In the genomic region with DNA sequence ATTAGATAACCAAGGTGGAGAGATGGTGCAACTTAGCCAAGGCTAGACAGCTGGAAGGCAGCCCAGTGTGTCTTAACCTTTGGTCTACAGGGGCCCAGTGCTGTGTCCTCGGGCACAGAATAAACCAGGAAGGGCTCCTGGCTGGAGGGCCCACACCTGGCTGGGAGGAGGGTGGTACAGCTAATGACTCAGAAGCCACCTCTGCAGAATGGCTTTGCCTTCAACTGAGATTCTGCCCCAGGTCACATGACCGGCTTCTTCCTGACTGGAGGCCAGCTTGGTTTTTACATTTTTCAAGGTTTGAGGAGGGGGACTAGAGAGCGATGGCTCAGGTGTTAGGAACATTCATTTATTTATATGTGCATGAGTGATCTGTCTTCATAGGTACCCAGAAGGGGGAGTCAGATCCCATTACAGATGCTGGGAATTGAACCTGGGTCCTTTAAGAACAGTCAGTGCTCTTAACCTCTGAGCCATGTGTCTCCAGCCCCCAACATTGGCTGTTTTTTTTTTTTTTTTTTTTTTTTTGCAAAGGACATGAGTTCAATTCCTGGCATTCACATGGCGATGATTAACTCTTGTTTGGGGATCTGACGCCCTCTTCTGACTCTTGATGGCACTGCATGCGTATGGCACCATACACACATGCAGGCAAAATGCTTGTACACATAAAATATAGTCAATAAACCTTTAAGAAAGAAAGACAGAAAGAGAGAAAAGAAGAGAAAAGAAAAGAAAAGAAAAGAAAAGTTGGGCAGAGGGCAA, we compare ENCODE assay signal across 12 mouse cellular contexts. TPM values are rescaled to one million over a fixed set of nuclear protein-coding genes. Genes with fewer than 3 reads are reported as not detected.
DNase-seq lines count a peak whose midpoint lies in the region; ATAC-seq and TF ChIP-seq lines count a peak whose summit lies in the region.
"Had no signal": no experiment of that assay in that cellular context is flagged by ENCODE, and none has a peak within 500 bp of the region (broad histone marks: within the 10 kb centered on the region; RNA-seq: fewer than 3 reads in every experiment).

No protein-coding gene starts in this region.

- no peak overlapping the region for H3K4me3 ChIP-seq in gastrocnemius, adult 2 months
- peak overlapping the region; percentile 28 for H3K4me3 ChIP-seq in liver, embryonic 12.5 days
- no peak overlapping the region for H3K4me3 ChIP-seq in midbrain, embryonic 13.5 days (replicated peaks)
- H3K4me3 ChIP-seq in embryonic facial prominence, embryonic 10.5 days, result no peak overlapping the region
- H3K4me3 ChIP-seq: heart, embryonic 15.5 days; midbrain, embryonic 15.5 days had no signal

- H3K27ac ChIP-seq in gastrocnemius, adult 2 months, result no peak overlapping the region
- peak overlapping the region; percentile 93 for H3K27ac ChIP-seq in liver, embryonic 12.5 days
- H3K27ac ChIP-seq in midbrain, embryonic 13.5 days, result no peak overlapping the region
- H3K27ac ChIP-seq in embryonic facial prominence, embryonic 10.5 days (replicated peaks), result no peak overlapping the region
- H3K27ac ChIP-seq: heart, embryonic 15.5 days; midbrain, embryonic 15.5 days had no signal

- no peaks in the 10 kb centered on the region for H3K27me3 ChIP-seq in liver, embryonic 12.5 days (replicated peaks)
- no peaks in the 10 kb centered on the region for H3K27me3 ChIP-seq in midbrain, embryonic 13.5 days
- no peaks in the 10 kb centered on the region for H3K27me3 ChIP-seq in embryonic facial prominence, embryonic 10.5 days (replicated peaks; ENCODE audit: low read depth, poor library complexity, severe bottlenecking)
- H3K27me3 ChIP-seq: heart, embryonic 15.5 days; midbrain, embryonic 15.5 days had no signal

- DNase-seq in gastrocnemius, adult 2 months, result no peak
- no peak for DNase-seq in gastrocnemius, postnatal 14 days
- DNase-seq in 416B (ENCODE audit: low read depth) (peak; percentile 69), NIH3T3 (ENCODE audit: low read depth) (peak; percentile 41)
- no peak for DNase-seq in ovary, postnatal 14 days (ENCODE audit: low spot score)
- DNase-seq in embryonic facial prominence, embryonic 10.5 days (ENCODE audit: low spot score), result no peak
- DNase-seq: adrenal gland, postnatal 36 days; kidney, adult 9 months had no signal

- intact Hi-C loops in gastrocnemius, adult 2 months (cut with DNase I), result no loop called here
- intact Hi-C loops in gastrocnemius, postnatal 14 days (cut with DNase I; ENCODE audit: low total_unique reads), result no loop called here

- peak; percentile 36; the same call in 1 of the 2 replicates for ATAC-seq in liver, embryonic 12.5 days
- ATAC-seq in midbrain, embryonic 13.5 days, result no peak
- ATAC-seq: midbrain, embryonic 15.5 days had no signal

- peaks cover 86% of the 10 kb centered on the region for H3K4me1 ChIP-seq in liver, embryonic 12.5 days
- no peaks in the 10 kb centered on the region for H3K4me1 ChIP-seq in midbrain, embryonic 13.5 days (replicated peaks)
- H3K4me1 ChIP-seq in embryonic facial prominence, embryonic 10.5 days, result peaks cover 9% of the 10 kb centered on the region; the same call in 1 of the 2 replicates
- H3K4me1 ChIP-seq: midbrain, embryonic 15.5 days had no signal

- H3K9me3 ChIP-seq in liver, embryonic 12.5 days (replicated peaks), result no peaks in the 10 kb centered on the region
- H3K9me3 ChIP-seq in midbrain, embryonic 13.5 days, result no peaks in the 10 kb centered on the region
- H3K9me3 ChIP-seq in embryonic facial prominence, embryonic 10.5 days, result no peaks in the 10 kb centered on the region
- H3K9me3 ChIP-seq: heart, embryonic 15.5 days; midbrain, embryonic 15.5 days had no signal

- H3K4me2 ChIP-seq in liver, embryonic 12.5 days, result peak overlapping the region; percentile 67
- H3K4me2 ChIP-seq in midbrain, embryonic 13.5 days (replicated peaks), result no peak overlapping the region
- H3K4me2 ChIP-seq: heart, embryonic 15.5 days; midbrain, embryonic 15.5 days had no signal

- 65% methylated on average over 6 of the region's 6 CpGs for WGBS in liver, embryonic 12.5 days (ENCODE audit: insufficient replicate concordance)
- WGBS in midbrain, embryonic 13.5 days, result 87% methylated on average over 6 of the region's 6 CpGs
- WGBS in embryonic facial prominence, embryonic 10.5 days, result 85% methylated on average over 6 of the region's 6 CpGs

- peak; percentile 34; the same call in 1 of the 2 replicates for TF ChIP-seq CTCF in gastrocnemius, adult 2 months (IDR thresholded peaks at IDR 0.05)

- H3K9ac ChIP-seq in liver, embryonic 12.5 days, result peak overlapping the region; percentile 72
- no peak overlapping the region for H3K9ac ChIP-seq in midbrain, embryonic 13.5 days (replicated peaks)
- H3K9ac ChIP-seq: heart, embryonic 15.5 days; midbrain, embryonic 15.5 days had no signal

- peaks cover 100% of the 10 kb centered on the region for H3K36me3 ChIP-seq in liver, embryonic 12.5 days
- peaks cover 21% of the 10 kb centered on the region; the same call in 1 of the 2 replicates for H3K36me3 ChIP-seq in midbrain, embryonic 13.5 days
- peaks cover 97% of the 10 kb centered on the region for H3K36me3 ChIP-seq in embryonic facial prominence, embryonic 10.5 days (replicated peaks)
- H3K36me3 ChIP-seq: midbrain, embryonic 15.5 days had no signal

RNA-seq across cellular contexts. Expression of a gene that starts 17.0 kb away (rescaled TPM):
- total RNA-seq in gastrocnemius, adult 2 months (2021), result 1 to 10 TPM in 1 of 2 experiments, under 1 TPM in 1; 0.48 to 1.1 TPM
- total RNA-seq in gastrocnemius, postnatal 14 days (2021), result 1 to 10 TPM; 4.0 to 6.5 TPM
- 63.4 and 69.1 TPM in 2 replicates for polyA plus RNA-seq in liver, embryonic 12.5 days (2016; fragmentation: Nextera tagmentation; extraction: Ambion mirVana)
- polyA plus RNA-seq in midbrain, embryonic 13.5 days (2015; fragmentation: Nextera tagmentation; extraction: Ambion mirVana), result 3.8 and 4.0 TPM in 2 replicates
- 6.2 TPM in 2 replicates for polyA plus RNA-seq in embryonic facial prominence, embryonic 10.5 days (2016; fragmentation: Nextera tagmentation; extraction: Ambion mirVana)

RNA-seq across cellular contexts. Expression of a gene that starts 17.0 kb away (rescaled TPM):
- 1 to 10 TPM; 1.5 to 2.5 TPM for total RNA-seq in gastrocnemius, adult 2 months (2021)
- 1 to 10 TPM; 4.0 to 5.9 TPM for total RNA-seq in gastrocnemius, postnatal 14 days (2021)
- polyA plus RNA-seq in liver, embryonic 12.5 days (2016; fragmentation: Nextera tagmentation; extraction: Ambion mirVana), result 1.5 and 1.9 TPM in 2 replicates
- polyA plus RNA-seq in midbrain, embryonic 13.5 days (2015; fragmentation: Nextera tagmentation; extraction: Ambion mirVana), result 3.9 and 4.5 TPM in 2 replicates
- 4.2 and 5.3 TPM in 2 replicates for polyA plus RNA-seq in embryonic facial prominence, embryonic 10.5 days (2016; fragmentation: Nextera tagmentation; extraction: Ambion mirVana)

RNA-seq across cellular contexts. Expression of a gene that starts 45.9 kb away (rescaled TPM):
- 10 to 100 TPM; 11.3 to 21.9 TPM for total RNA-seq in gastrocnemius, adult 2 months (2021)
- 10 to 100 TPM; 28.4 to 28.7 TPM for total RNA-seq in gastrocnemius, postnatal 14 days (2021)
- polyA plus RNA-seq in liver, embryonic 12.5 days (2016; fragmentation: Nextera tagmentation; extraction: Ambion mirVana), result 80.9 and 88.1 TPM in 2 replicates
- polyA plus RNA-seq in midbrain, embryonic 13.5 days (2015; fragmentation: Nextera tagmentation; extraction: Ambion mirVana), result 175 and 214 TPM in 2 replicates
- polyA plus RNA-seq in embryonic facial prominence, embryonic 10.5 days (2016; fragmentation: Nextera tagmentation; extraction: Ambion mirVana), result 593 and 611 TPM in 2 replicates

RNA-seq across cellular contexts. Expression of a gene that starts 58.4 kb away (rescaled TPM):
- total RNA-seq in gastrocnemius, adult 2 months (2021), result 100 to 1,000 TPM; 344 to 373 TPM
- 100 to 1,000 TPM; 212 to 226 TPM for total RNA-seq in gastrocnemius, postnatal 14 days (2021)
- polyA plus RNA-seq in liver, embryonic 12.5 days (2016; fragmentation: Nextera tagmentation; extraction: Ambion mirVana), result 9.8 and 11.1 TPM in 2 replicates
- 0.87 and 1.1 TPM in 2 replicates for polyA plus RNA-seq in midbrain, embryonic 13.5 days (2015; fragmentation: Nextera tagmentation; extraction: Ambion mirVana)
- polyA plus RNA-seq in embryonic facial prominence, embryonic 10.5 days (2016; fragmentation: Nextera tagmentation; extraction: Ambion mirVana), result 0.83 and 0.97 TPM in 2 replicates

Comparison
In these comparisons a context has a peak if more than half of its experiments do, and no peak if none do; other contexts are left out.
1. DNase-seq: peak in 416B (single experiment) and NIH3T3 (single experiment); none in gastrocnemius, adult 2 months (single experiment), gastrocnemius, postnatal 14 days (single experiment), ovary, postnatal 14 days (single experiment) and embryonic facial prominence, embryonic 10.5 days (single experiment).